Mouse (Mus musculus) heart, embryonic 11.5 days (tissue): ENCODE results near the gene Mrpl36. TPM values are rescaled to one million over a fixed set of nuclear protein-coding genes. Genes with fewer than 3 reads are reported as not detected.
A peak's percentile ranks its signal among the peaks of the same experiment; 100 is the strongest.

Experiments
- ATAC-seq: fragments of 200-750 bp; cut with Nextera tagmentation; replicated peaks from 2 replicates; pipeline ENCODE4 v1.8.0; 2017; ENCODE audit warnings: moderate library complexity; ENCODE audit not compliant: insufficient number of reproducible peaks, low FRiP score, low TSS enrichment
- H3K27ac ChIP-seq: fragments of 300-500 bp; sonication (generic); 2 replicates; pipeline ENCODE4 v1.5.1; 2014; ENCODE audit warnings: mild to moderate bottlenecking, low read depth, low read length
- H3K27me3 ChIP-seq: fragments of 300-500 bp; sonication (generic); 2 replicates; pipeline ENCODE4 v1.6.1; 2014; ENCODE audit warnings: mild to moderate bottlenecking, low read length, mixed read lengths; ENCODE audit not compliant: control insufficient read depth, insufficient read depth
- H3K36me3 ChIP-seq: fragments of 300-500 bp; sonication (generic); 2 replicates; pipeline ENCODE4 v1.6.1; 2014; ENCODE audit warnings: mild to moderate bottlenecking, low read length, moderate library complexity, mixed read lengths; ENCODE audit not compliant: control insufficient read depth, insufficient read depth
- H3K4me1 ChIP-seq: fragments of 300-500 bp; sonication (generic); 2 replicates; pipeline ENCODE4 v1.6.1; 2014; ENCODE audit warnings: low read length; ENCODE audit not compliant: control insufficient read depth, insufficient read depth
- H3K4me2 ChIP-seq: fragments of 300-500 bp; sonication (generic); 2 replicates; pipeline ENCODE4 v1.6.1; 2014; ENCODE audit warnings: mild to moderate bottlenecking, moderate library complexity
- H3K4me3 ChIP-seq: fragments of 300-500 bp; sonication (generic); 2 replicates; pipeline ENCODE4 v1.5.1; 2014; ENCODE audit warnings: low read depth, low read length
- H3K9ac ChIP-seq: fragments of 300-500 bp; sonication (generic); 2 replicates; pipeline ENCODE4 v1.6.1; 2014; ENCODE audit warnings: mild to moderate bottlenecking, low read depth, low read length, moderate library complexity
- H3K9me3 ChIP-seq: fragments of 300-500 bp; sonication (generic); replicated peaks from 2 replicates; pipeline ENCODE4 v1.6.1; 2016; ENCODE audit warnings: low read length; ENCODE audit not compliant: control insufficient read depth
- WGBS: fragments of 180-500 bp; shearing (Covaris S2); extraction: QIAGEN DNeasy Blood & Tissue Kit; methylation state at CpG from one replicate; pipeline ENCODE4 v1.1.7; 2014; ENCODE audit not compliant: insufficient replicate concordance; 5-methylcytosine and 5-hydroxymethylcytosine counted together
- polyA plus RNA-seq: library from polyadenylated mRNA; unstranded; fragments of >200 nt; fragmentation: Nextera tagmentation; extraction: Ambion mirVana; gene quantifications from 2 replicates; pipeline ENCODE4 v1.2.1, GENCODE M21; 2014

Mrpl36 gene
- polyA plus RNA-seq = 155 and 170 TPM in 2 replicates

DNA sequence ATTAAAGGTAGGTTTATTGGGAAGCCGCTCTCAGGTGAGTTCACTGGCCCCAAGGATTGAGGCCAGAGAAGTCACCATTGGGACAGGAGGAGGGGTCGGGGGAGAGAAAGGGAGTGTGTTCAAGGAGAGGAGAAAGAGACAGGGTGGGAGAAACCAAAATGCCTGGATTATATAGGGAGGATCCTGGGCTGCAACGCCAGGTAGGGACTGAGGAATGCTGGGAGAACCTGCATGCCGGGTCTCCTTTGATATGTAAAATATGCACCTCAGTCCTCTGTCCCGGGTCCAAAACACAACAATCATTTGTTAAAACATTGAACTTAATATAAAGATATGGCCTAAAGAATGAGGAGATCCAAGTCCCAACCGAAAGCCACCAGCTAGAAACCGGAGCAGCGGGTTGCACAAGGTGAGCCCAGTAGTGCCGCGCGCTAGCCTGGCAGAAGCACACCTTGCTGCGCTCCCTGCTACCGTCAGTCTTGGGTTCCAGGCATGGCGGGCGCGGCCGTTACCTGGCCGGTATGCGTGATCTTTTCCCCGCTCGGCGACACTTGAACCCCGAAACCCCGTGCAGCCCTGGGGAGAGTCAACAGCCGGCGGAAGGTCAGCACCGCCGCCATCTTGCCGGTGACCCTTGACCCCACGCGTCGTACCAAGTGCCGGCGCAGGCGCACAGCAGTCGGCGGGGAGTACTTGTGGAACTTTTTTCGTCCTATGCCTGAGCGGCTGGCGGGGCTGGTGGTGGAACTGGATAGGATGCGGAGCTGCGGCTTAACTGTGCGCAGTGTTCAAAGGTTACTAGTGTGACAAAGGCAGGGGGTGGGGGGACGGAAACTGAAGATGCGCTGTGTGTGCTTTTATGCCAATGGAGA is at the start of gene Mrpl36, which contains the start of gene Ndufs6:
Mrpl36 (plus strand) TSS at position 687 of the 872 bp plus-strand sequence.
Ndufs6 (minus strand) TSS at position 716 of the 872 bp plus-strand sequence.
- WGBS = 1% methylated on average over 45 of the region's 45 CpGs
- peak; percentile 87 for ATAC-seq
- no peaks in the 10 kb centered on the region for H3K27me3 ChIP-seq

GRCm38 (mm10) chr13:73279196-73279595 is 49.1 kb upstream of the Mrpl36 start:
- H3K27ac ChIP-seq = no peak overlapping the region
- H3K4me2 ChIP-seq = no peak overlapping the region
- no peak overlapping the region for H3K4me3 ChIP-seq
- no peak overlapping the region for H3K9ac ChIP-seq
- H3K9me3 ChIP-seq = no peaks in the 10 kb centered on the region
- no peak for ATAC-seq
- H3K36me3 ChIP-seq = no peaks in the 10 kb centered on the region
- WGBS = 88% methylated on average over 1 of the region's 1 CpGs
- peaks cover 18% of the 10 kb centered on the region for H3K4me1 ChIP-seq
- H3K27me3 ChIP-seq = peaks cover 8% of the 10 kb centered on the region

More for the DNA sequence above, at the start of gene Mrpl36, which contains the start of gene Ndufs6:
- Histone ChIP-seq H3K9ac (peak within 1 kb of the TSS; percentile 93), H3K4me2 (peak within 1 kb of the TSS; percentile 84), H3K4me1 (peaks cover 21% of the 10 kb centered on the region), H3K9me3 (no peaks in the 10 kb centered on the region), H3K4me3 (peak within 1 kb of the TSS; percentile 93), H3K27ac (peak within 1 kb of the TSS; percentile 75), H3K36me3 (peaks cover 13% of the 10 kb centered on the region)

GRCm38 (mm10) chr13:73282407-73282806 is 45.9 kb upstream of the Mrpl36 start:
- Histone ChIP-seq H3K27ac (no peak overlapping the region), H3K27me3 (no peaks in the 10 kb centered on the region), H3K9me3 (no peaks in the 10 kb centered on the region), H3K9ac (no peak overlapping the region), H3K4me2 (no peak overlapping the region), H3K36me3 (no peaks in the 10 kb centered on the region), H3K4me3 (no peak overlapping the region), H3K4me1 (peaks cover 12% of the 10 kb centered on the region)
- 49% methylated on average over 2 of the region's 2 CpGs for WGBS
- ATAC-seq = no peak

DNA sequence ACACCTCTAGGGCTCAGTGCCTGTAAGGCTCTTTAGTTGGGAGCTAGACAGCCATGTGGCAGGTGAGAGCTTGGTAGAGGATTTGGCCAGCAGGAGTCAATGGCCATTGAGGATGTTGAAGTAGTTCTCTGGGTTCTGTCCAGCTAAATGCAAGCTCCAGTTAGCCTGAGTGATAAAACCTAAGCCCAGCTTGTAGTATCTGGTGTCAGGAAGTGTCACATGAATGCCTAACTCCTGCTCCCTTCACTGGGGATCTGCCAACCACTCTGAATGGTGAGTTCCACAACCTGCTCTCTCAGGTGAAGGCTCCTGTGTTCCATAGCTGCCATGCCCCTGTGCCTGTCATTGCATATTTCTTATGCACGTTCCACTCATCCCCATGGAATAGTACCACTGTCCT is 44.8 kb upstream of the Mrpl36 start:
- ATAC-seq = no peak
- Histone ChIP-seq H3K4me3 (no peak overlapping the region), H3K4me2 (no peak overlapping the region), H3K27ac (no peak overlapping the region), H3K4me1 (peaks cover 13% of the 10 kb centered on the region), H3K36me3 (no peaks in the 10 kb centered on the region), H3K27me3 (no peaks in the 10 kb centered on the region), H3K9ac (no peak overlapping the region), H3K9me3 (no peaks in the 10 kb centered on the region)
- WGBS = 91% methylated on average over 1 of the region's 1 CpGs

DNA sequence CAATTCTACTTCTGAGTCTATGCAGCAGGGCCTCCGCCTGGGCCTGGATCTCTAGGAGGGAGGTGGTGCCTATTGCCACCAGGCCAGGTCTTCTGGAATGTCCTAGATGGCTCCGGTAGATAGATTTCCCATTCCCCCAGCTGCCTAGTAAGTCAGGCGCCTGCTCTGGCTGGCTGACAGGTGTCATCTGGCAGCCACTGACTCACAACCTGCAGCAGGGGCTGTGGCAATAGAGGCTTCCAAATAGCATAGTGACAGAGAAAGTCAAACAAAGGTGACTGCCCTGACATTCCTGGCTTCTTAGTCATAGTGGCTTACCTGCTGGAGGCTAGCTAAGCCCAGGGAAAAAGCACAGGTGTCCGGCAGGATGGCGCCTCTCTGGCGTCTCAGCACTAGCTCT is 38.1 kb upstream of the Mrpl36 start:
- H3K4me3 ChIP-seq = no peak overlapping the region
- H3K36me3 ChIP-seq = no peaks in the 10 kb centered on the region
- WGBS = 65% methylated on average over 6 of the region's 6 CpGs
- 0 out of 2 replicates have a peak overlapping the region, but pooled peaks have one; percentile 1 for H3K9ac ChIP-seq
- peak; percentile 49; the same call in 1 of the 2 replicates for ATAC-seq
- H3K9me3 ChIP-seq = no peaks in the 10 kb centered on the region
- H3K4me1 ChIP-seq = peaks cover 27% of the 10 kb centered on the region; the same call in 1 of the 2 replicates
- peak overlapping the region; percentile 70 for H3K27ac ChIP-seq
- H3K4me2 ChIP-seq = no peak overlapping the region
- no peaks in the 10 kb centered on the region for H3K27me3 ChIP-seq

DNA sequence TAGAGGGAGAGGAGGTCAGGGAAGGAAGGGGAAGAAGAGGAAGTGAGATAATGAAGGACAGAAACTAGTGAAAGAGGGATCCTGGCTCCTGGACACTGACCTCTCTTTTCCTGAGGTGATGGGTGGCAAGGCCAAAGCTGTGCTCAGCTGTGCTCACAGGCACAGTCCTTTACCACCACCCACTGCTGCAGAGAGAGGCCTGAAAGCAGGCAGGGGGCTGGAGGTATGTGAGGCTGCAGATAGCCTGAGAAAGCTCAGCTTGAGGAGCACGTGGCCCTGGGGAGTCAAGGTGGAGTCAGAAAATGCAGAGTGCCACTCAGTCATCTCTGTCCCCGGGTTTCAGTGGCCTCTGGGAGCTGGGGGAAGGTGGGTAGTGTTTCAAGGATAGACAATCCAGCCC is 37.2 kb upstream of the Mrpl36 start:
- H3K9ac ChIP-seq = no peak overlapping the region
- 28% methylated on average over 2 of the region's 2 CpGs for WGBS
- no peak for ATAC-seq
- no peak overlapping the region for H3K4me2 ChIP-seq
- H3K27me3 ChIP-seq = no peaks in the 10 kb centered on the region
- no peaks in the 10 kb centered on the region for H3K9me3 ChIP-seq
- H3K4me3 ChIP-seq = no peak overlapping the region
- H3K27ac ChIP-seq = peak overlapping the region; percentile 70
- H3K36me3 ChIP-seq = no peaks in the 10 kb centered on the region
- peaks cover 27% of the 10 kb centered on the region; the same call in 1 of the 2 replicates for H3K4me1 ChIP-seq

DNA sequence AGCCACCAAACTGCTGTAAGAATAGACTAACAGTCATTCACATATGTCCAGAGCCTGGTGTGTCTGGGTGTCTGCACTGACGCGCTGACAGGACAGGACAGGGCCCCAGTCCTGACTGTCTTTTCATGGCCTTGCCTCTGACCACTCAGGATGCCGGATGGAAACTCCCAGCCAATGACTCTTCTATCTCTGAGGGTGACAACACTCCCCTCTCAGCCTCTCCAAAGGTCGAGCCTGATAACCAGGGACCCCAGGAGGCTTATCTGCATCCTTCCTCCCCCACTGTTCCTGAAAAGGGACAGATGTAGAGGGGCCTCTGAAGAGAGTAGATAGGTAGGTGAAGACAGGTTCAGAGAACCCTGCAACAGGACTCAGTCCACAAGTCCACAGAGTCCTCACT is 29.6 kb upstream of the Mrpl36 start:
- Histone ChIP-seq H3K4me2 (peak overlapping the region; percentile 24), H3K27ac (peak overlapping the region; percentile 79)
- ATAC-seq = peak; percentile 90

DNA sequence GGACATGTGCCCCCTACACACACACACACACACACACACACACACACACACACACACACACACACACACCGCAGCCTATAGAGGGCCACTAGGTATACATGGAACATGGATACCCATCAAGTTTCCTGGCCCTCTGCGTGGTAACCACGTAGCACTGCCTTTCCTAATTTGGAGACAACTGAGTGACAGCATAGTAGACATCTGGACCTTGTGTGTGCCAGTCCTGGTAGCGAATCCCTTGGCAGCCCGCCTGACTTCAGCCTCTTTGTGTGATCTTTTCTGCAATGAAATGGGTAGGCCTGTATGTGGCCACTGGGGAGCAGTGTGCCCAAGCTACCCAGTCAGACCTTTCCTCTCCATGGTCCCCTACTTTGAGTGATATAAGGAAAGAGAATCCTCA is 29.0 kb upstream of the Mrpl36 start:
- peak; percentile 22 for ATAC-seq
- Histone ChIP-seq H3K9ac (no peak overlapping the region; the same call in none of the 2 replicates), H3K36me3 (no peaks in the 10 kb centered on the region), H3K27me3 (no peaks in the 10 kb centered on the region), H3K4me2 (peak overlapping the region; percentile 22; the same call in 1 of the 2 replicates), H3K4me3 (no peak overlapping the region), H3K27ac (peak overlapping the region; percentile 79), H3K4me1 (peaks cover 27% of the 10 kb centered on the region), H3K9me3 (no peaks in the 10 kb centered on the region)
- 59% methylated on average over 5 of the region's 5 CpGs for WGBS

More for the DNA sequence above, 29.6 kb upstream of the Mrpl36 start:
- Histone ChIP-seq H3K9ac (no peak overlapping the region), H3K4me1 (peaks cover 22% of the 10 kb centered on the region), H3K36me3 (no peaks in the 10 kb centered on the region), H3K9me3 (no peaks in the 10 kb centered on the region), H3K4me3 (no peak overlapping the region), H3K27me3 (no peaks in the 10 kb centered on the region)
- 9% methylated on average over 4 of the region's 4 CpGs for WGBS
